Mouse (Mus musculus): ENCODE data around the gene Ccdc149.

DNA sequence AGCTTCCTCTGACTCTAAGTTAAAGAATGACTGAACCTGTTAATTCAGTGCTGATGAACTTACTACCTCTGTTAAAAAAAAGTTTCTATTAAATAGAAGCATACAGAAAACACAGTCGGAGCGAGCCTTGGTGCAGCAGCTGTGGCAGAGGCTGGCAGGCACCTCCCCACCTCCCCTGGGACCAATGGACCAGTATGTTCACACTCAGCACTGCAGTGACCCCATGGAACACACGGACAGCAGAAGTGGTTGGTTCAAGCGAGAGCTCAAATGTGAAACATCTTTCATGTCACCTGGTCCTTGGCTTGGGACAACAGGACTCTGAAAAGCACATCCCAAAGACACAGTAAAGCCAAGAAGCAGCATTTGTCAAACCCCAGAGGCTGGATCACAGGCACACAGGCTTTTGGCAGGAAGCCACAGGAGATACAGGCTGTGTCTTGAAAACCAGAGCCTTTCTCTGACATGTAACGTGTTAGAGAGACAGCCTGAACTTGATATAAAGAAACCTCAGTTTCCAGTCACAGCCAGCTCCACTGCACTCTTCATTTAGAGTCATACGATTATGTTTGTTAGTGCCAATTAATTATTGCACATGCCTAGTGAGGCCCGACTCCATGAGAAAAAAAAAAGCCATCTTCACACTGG lies 62.5 kb downstream of the Ccdc149 start:
- TF ChIP-seq BHLHE40 (IDR thresholded peaks at IDR 0.05; ENCODE audit: borderline replicate concordance, low read depth, low read length) (no peak), CTCF (IDR thresholded peaks at IDR 0.05 in 2 of 3, conservative IDR thresholded peaks at IDR 0.05 in 1 of 3; ENCODE audit: control insufficient read depth in 1 of 3, insufficient read depth in 1 of 3, low read depth in 2 of 3, low read length in 3 of 3, poor library complexity in 1 of 3, severe bottlenecking in 1 of 3) (no peak), POLR2AphosphoS5 (IDR thresholded peaks at IDR 0.05; ENCODE audit: borderline replicate concordance, low read depth, low read length) (no peak), JUND (IDR thresholded peaks at IDR 0.05; ENCODE audit: low read depth, low read length) (no peak), USF1 (IDR thresholded peaks at IDR 0.05; ENCODE audit: low read depth, low read length) (no peak), TAL1 (IDR thresholded peaks at IDR 0.05; ENCODE audit: low read length) (no peak), KAT2A (conservative IDR thresholded peaks at IDR 0.05; ENCODE audit: low read depth, low read length) (no peak), MYB (IDR thresholded peaks at IDR 0.05; ENCODE audit: low read depth, low read length) (no peak), CHD2 (IDR thresholded peaks at IDR 0.05; ENCODE audit: low read length) (no peak), ZMIZ1 (IDR thresholded peaks at IDR 0.05; ENCODE audit: low read depth, low read length) (no peak), MAX (IDR thresholded peaks at IDR 0.05; ENCODE audit: low read length) (no peak)

Measured in MEL (cell line).